Mouse (Mus musculus) kidney, postnatal 14 days (tissue): ENCODE measurements at regions not wholly inside any gene's neighbourhood (a gene's known extent, or its start where the extent isn't known, plus 50 kb on each side); places are given as distances from the start of the nearest gene placed in this dataset.
A peak's percentile ranks its signal among the peaks of the same experiment; 100 is the strongest.

Source experiments
- DNase-seq: peaks from one replicate; pipeline ENCODE4 v3.0.0; 2022; ENCODE audit warnings: mixed read lengths

DNA sequence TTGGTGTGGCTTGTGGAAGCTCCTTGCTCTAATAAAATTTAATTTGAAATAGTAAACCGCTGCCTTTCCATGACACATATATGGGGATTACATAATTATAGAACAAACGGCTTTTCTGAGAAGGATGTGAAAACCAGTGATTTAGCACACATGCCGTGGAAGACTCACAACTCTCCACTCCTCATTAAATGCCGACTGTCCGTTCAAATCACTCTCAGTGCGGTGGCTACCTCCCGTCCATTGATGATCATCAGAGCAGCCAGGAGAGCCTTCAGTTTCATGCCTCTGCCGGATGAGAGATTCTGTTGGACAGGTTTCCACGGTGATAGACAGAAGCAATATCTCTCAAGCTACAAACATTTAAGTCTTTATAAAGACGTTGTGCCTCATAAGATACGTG is 451.3 kb downstream of the Glrx3 start:
- DNase-seq: no peak

DNA sequence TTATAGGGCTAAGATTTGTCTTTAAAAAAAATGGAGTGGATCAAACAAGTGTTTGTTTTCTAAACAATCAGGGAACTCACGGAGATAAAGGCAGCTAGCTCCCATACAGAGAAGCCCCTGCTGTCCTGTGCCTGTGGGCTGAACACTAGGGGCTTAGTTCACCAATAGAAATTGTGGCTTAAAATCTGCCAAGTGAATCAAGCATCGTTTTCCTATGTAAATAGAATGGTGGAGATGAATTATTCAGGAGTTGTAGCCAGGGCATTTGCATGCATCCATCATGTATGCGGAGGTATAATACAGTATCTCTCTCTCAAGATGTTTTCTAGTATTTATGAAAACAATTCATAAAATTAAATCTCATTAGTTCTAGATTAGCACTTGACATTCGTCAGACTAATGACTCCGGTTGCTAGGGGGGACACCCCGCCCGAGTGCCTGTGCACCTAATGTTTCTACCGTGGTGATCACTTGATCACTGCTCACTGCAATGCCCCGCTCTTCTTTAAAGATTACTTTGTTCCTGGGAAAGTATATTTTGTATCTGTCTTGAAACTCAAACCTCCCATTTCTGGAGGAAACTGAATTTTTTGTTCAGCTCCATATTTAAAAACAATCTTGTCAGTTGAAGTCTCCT is 469.1 kb downstream of the Glrx3 start:
- no peak for DNase-seq

DNA sequence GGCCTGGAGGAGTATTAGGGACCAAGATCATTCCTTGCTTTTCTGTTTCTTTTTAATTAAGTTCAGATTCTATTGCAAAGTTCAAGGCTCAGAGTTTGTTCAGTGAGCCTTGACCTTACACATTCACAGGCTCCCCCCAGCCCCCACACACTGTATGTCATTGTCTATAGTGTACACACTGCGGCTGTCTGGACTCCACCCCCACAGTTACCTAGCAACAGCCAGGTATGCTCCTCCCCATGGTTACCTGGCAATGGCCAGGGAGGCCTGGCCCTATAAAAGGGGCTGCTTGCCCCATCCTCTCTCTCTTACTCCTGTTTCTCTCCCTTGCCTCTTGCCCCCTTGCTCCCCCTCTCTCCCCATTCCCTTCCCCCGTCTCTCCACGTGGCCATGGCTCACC is 472.0 kb downstream of the Glrx3 start:
- DNase-seq: peak; percentile 59

DNA sequence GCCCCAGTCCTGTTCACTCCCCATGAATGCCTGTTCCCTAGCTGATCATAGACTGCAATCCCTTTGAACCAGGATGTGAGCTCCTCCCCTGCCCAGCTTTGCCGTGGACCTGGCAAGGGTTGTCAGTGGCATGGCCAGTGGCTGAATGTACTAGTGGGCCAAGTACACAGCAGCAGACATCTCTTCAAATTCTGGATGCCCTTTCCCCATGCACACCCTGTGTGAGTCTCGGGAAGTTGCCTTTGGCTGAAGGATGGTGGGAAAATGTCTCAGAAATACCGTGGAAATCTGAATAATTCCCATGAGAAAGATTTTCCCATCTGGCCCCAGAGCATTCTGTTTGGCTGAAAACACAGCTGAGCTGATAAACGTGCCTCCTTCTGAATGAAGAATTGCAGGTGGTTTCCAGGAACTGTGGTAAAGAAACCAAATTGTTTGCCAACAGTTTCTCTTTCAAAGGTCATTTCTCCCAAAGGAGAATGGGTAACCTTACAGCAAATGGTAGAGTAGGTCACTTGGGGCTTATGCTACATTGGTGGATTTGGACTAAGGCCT is 476.2 kb downstream of the Glrx3 start:
- DNase-seq: no peak

- peak; percentile 51 for DNase-seq
These were observed 477.1 kb downstream of the Glrx3 start for GRCm38 (mm10) chr7:137914506-137914905.

DNA sequence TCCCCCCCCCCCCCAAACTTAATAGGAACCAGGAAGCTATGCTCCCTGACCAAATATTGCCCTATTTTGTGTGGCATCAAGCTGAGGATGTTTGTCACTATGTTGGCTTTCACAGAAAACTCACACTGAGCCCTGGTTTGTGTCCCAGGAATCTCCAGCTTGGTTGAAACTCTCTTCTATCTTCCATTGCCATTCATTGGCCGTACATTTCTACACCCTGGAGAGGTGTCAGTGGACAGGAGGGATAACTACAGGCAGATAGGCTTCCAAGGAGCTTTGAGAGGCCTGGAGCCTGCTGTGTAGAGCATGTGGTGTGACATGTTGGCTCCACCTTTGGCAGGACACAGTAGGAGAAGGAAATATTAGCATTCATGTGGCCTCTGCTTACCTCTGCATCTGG is 478.9 kb downstream of the Glrx3 start:
- no peak for DNase-seq

- DNase-seq: peak; percentile 23
These were observed 472.9 kb downstream of the Tcerg1l start for GRCm38 (mm10) chr7:137924464-137925167.

DNA sequence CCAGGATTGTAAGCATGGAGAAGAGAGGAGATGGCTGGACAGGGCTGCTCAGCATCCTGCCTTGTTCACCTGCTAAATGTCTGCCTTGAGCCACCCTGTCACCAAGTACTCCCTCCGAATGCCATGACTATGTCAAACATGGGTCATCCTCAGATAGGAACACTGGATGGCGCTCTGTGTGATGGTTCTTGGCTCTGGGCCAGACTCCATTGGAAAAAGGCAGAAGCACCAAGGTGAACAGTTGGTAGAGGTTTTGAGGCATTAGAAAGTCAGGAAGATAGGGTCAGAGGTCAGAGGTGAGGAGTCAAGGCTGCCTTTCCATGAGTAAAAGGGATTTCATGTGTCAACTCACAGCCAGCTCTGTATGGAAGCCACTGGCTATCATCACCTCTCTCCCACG is 471.9 kb downstream of the Tcerg1l start:
- DNase-seq: no peak

- no peak for DNase-seq
These were observed 470.2 kb downstream of the Tcerg1l start for GRCm38 (mm10) chr7:137927371-137927770.

- DNase-seq: no peak
These were observed 467.3 kb downstream of the Tcerg1l start for GRCm38 (mm10) chr7:137930200-137930599.

DNA sequence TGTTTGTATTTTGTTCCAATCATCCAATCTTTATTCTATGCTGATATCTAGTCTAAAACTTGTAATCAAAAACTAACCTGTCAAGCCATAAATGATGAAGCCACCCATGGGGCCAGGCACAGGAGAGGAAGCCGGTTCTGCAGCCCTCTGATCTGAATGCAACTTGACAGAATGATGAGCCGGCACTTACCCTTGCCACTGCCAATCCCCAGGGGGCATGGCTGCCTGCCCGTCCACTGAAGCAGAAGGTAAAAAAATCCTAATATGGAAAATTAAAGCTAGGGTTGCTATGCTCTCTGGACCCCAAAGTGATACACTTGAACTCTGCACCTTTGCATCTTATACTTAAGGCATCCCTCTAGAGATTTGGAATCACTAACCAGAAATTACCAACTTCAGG is 461.6 kb downstream of the Tcerg1l start:
- DNase-seq: peak; percentile 13

DNA sequence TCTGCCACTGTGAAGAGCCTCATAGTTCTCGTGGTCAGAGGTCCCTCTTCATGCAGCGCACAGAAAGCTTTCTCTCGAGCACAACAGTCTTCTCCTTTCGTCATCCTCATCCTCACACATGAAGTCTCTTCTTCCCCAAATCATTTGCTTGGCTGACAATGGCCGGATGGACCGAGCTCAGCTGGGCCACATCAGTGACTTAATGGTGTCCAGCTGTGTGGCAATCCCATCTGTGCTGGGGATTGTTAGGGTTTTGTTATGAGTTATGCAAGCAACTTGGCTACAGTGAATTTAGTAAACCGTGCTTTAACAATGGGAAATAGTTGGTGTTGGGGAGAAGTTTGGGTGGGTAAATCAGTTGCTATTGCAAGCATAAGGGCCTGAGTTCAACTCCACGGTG is 458.4 kb downstream of the Tcerg1l start:
- DNase-seq: no peak

GRCm38 (mm10) chr7:137940084-137940483 is 457.4 kb downstream of the Tcerg1l start:
- no peak for DNase-seq

- peak; percentile 14 for DNase-seq
These were observed 452.5 kb downstream of the Tcerg1l start for GRCm38 (mm10) chr7:137944991-137945390.

GRCm38 (mm10) chr7:137947424-137947823 is 450.1 kb downstream of the Tcerg1l start:
- no peak for DNase-seq

- no peak for DNase-seq
These were observed 440.2 kb downstream of the Tcerg1l start for GRCm38 (mm10) chr7:137957354-137957753.

DNA sequence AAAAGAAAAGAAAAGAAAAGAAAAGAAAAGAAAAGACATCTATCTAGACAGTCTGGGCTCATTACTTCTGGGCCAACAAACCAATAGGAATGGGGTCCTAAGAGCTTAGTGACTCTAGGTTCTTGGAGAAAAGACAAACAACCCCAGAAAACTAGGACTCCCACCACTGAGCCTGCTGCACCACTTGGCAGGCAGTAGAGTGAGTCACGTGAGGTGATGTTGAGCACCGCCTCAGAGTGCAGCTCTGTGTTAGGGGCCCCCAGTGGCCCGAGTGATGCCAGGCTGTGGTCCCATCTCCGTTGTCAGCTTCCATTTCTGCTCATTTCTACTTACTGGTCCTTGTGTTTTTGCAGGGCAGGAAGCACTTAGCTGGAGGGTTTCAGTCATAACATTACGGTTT is 439.7 kb downstream of the Tcerg1l start:
- no peak for DNase-seq

GRCm38 (mm10) chr7:137963470-137964095 is 433.9 kb downstream of the Tcerg1l start:
- no peak for DNase-seq

- no peak for DNase-seq
These were observed 422.8 kb downstream of the Tcerg1l start for GRCm38 (mm10) chr7:137974705-137975104.

GRCm38 (mm10) chr7:137977527-137977926 is 420.0 kb downstream of the Tcerg1l start:
- no peak for DNase-seq

GRCm38 (mm10) chr7:137979361-137979760 is 418.2 kb downstream of the Tcerg1l start:
- no peak for DNase-seq

DNA sequence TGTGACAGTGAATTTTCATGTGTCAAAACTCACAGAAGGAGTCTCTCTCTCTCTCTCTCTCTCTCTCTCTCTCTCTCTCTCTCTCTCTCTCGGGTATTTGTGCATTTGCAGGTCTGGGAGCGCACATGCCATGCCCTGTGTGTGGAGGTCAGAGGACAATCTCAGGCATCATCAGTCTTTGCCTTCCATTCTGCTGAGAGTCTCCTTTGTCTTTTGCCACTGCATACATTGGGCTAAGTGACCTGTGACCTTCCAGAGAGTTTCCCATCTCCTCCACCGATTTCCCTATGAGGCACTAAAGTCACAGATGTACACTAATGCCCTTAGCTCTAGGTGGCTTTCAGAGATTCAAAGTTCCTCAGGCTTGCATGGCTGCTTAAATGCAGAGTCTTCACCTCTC is 391.7 kb downstream of the Tcerg1l start:
- no peak for DNase-seq

- DNase-seq: no peak
These were observed 390.6 kb downstream of the Tcerg1l start for GRCm38 (mm10) chr7:138006971-138007370.

GRCm38 (mm10) chr7:138008601-138009000 is 388.9 kb downstream of the Tcerg1l start:
- DNase-seq: no peak
